Mouse (Mus musculus) myocyte (in vitro differentiated cells): ENCODE results near the gene Gsg1l. TPM values are rescaled to one million over a fixed set of nuclear protein-coding genes. Genes with fewer than 3 reads are reported as not detected.

Experiments used
- H3K27me3 ChIP-seq: one replicate; pipeline ENCODE4 v1.6.1; 2011; ENCODE audit not compliant: control insufficient read depth, insufficient read depth, insufficient read length
- H3K36me3 ChIP-seq: one replicate; pipeline ENCODE4 v1.6.1; 2011; ENCODE audit not compliant: control insufficient read depth, insufficient read depth
- H3K4me2 ChIP-seq: one replicate; pipeline ENCODE4 v1.6.1; 2011; ENCODE audit warnings: low read depth, control low read depth
- H3K4me3 ChIP-seq: one replicate; pipeline ENCODE4 v1.5.1; 2011; ENCODE audit warnings: mild to moderate bottlenecking, control low read depth, moderate library complexity
- H3K79me2 ChIP-seq: one replicate; pipeline ENCODE4 v1.6.1; 2011; ENCODE audit not compliant: control insufficient read depth, insufficient read depth
- H3ac ChIP-seq: one replicate; pipeline ENCODE4 v1.6.1; 2011; ENCODE audit not compliant: control insufficient read depth, insufficient read length
- CEBPB ChIP-seq: IDR thresholded peaks from 2 replicates; pipeline ENCODE4 v1.6.1; 2011; ENCODE audit warnings: mild to moderate bottlenecking, moderate library complexity; ENCODE audit not compliant: poor library complexity, insufficient read depth, severe bottlenecking
- E2F4 ChIP-seq: IDR thresholded peaks from one replicate; pipeline ENCODE4 v1.6.1; 2011; ENCODE audit warnings: mild to moderate bottlenecking, control low read depth, moderate library complexity; ENCODE audit not compliant: insufficient read depth
- MAX ChIP-seq: IDR thresholded peaks from one replicate; pipeline ENCODE4 v1.6.1; 2011; ENCODE audit warnings: low read depth, mild to moderate bottlenecking, control low read depth
- MYOD1 ChIP-seq, 3 experiments: IDR thresholded peaks; one replicate each; pipeline ENCODE4 v1.6.1; 2011; ENCODE audit warnings: control low read depth in 2 of 3, low read depth in 2 of 3, mild to moderate bottlenecking in 2 of 3, moderate library complexity in 1 of 3; ENCODE audit not compliant: insufficient read length in 2 of 3, control insufficient read depth in 1 of 3
- MYOG ChIP-seq, 3 experiments: IDR thresholded peaks; one replicate each; pipeline ENCODE4 v1.6.1; 2011; ENCODE audit warnings: control low read depth in 2 of 3, low read depth in 2 of 3, mild to moderate bottlenecking in 2 of 3; ENCODE audit not compliant: insufficient read length in 2 of 3, control insufficient read depth in 1 of 3, insufficient read depth in 1 of 3
- POLR2A ChIP-seq: IDR thresholded peaks from one replicate; pipeline ENCODE4 v1.6.1; 2011; ENCODE audit warnings: low read depth, mild to moderate bottlenecking, control low read depth, moderate library complexity; ENCODE audit not compliant: insufficient read length
- POLR2AphosphoS2 ChIP-seq: IDR thresholded peaks from one replicate; pipeline ENCODE4 v1.6.1; 2011; ENCODE audit warnings: low read depth, control low read depth; ENCODE audit not compliant: insufficient read length
- REST ChIP-seq: IDR thresholded peaks from one replicate; pipeline ENCODE4 v1.6.1; 2011; ENCODE audit warnings: mild to moderate bottlenecking, control low read depth, moderate library complexity; ENCODE audit not compliant: insufficient read depth, insufficient read length
- SRF ChIP-seq: IDR thresholded peaks from one replicate; pipeline ENCODE4 v1.6.1; 2011; ENCODE audit warnings: low read depth; ENCODE audit not compliant: control insufficient read depth, insufficient read length
- TCF12 ChIP-seq: IDR thresholded peaks from one replicate; pipeline ENCODE4 v1.6.1; 2011; ENCODE audit warnings: mild to moderate bottlenecking, control low read depth; ENCODE audit not compliant: poor library complexity, insufficient read depth, severe bottlenecking
- TCF3 ChIP-seq: IDR thresholded peaks from one replicate; pipeline ENCODE4 v1.6.1; 2011; ENCODE audit warnings: low read depth, control low read depth; ENCODE audit not compliant: insufficient read length
- USF1 ChIP-seq: IDR thresholded peaks from one replicate; pipeline ENCODE4 v1.6.1; 2011; ENCODE audit warnings: low read depth, mild to moderate bottlenecking, control low read depth, moderate library complexity
- polyA plus RNA-seq: library from polyadenylated mRNA; unstranded; fragments of >200 nt; fragmentation: generic; extraction: Trizol; gene quantifications from one replicate; pipeline ENCODE4 v1.2.1, GENCODE M21; 2012; ENCODE audit warnings: missing spikeins

Gsg1l gene
- polyA plus RNA-seq, 1 experiment, result not detected

DNA sequence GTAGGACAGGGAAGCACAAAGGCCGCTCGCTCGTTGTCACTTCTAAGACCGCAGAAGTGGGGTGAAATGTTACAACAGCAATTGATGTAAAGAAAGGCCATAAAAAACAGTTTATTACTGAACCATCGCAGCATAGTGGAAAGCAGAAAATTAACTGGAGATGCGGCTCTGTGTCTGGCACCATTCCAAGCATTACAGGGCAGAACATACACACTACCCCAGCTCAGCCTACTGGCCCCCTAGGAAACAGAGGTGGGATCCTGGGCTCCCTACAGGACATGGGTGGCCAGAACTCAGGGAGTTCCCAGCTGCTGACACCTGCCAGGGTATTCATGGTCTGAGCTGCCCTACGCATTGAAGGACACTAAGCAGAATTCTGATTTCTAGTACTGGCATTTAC is 23.3 kb downstream of the Gsg1l start:
- Histone ChIP-seq H3K4me2 (no peak overlapping the region), H3K36me3 (no peaks in the 10 kb centered on the region), H3K79me2 (no peaks in the 10 kb centered on the region), H3K4me3 (no peak overlapping the region), H3ac (no peak overlapping the region), H3K27me3 (peaks cover 67% of the 10 kb centered on the region)
- TF ChIP-seq POLR2A (no peak), MAX (no peak), SRF (no peak), MYOG (IDR thresholded peaks at IDR 0.05; ENCODE audit: control insufficient read depth in 1 of 3, insufficient read depth in 1 of 3, insufficient read length in 2 of 3, low read depth in 2 of 3) (no peak), TCF12 (no peak), TCF3 (no peak), E2F4 (no peak), POLR2AphosphoS2 (no peak), REST (no peak), MYOD1 (IDR thresholded peaks at IDR 0.05; ENCODE audit: control insufficient read depth in 1 of 3, insufficient read length in 2 of 3, low read depth in 2 of 3) (no peak), USF1 (no peak), CEBPB (no peak)

DNA sequence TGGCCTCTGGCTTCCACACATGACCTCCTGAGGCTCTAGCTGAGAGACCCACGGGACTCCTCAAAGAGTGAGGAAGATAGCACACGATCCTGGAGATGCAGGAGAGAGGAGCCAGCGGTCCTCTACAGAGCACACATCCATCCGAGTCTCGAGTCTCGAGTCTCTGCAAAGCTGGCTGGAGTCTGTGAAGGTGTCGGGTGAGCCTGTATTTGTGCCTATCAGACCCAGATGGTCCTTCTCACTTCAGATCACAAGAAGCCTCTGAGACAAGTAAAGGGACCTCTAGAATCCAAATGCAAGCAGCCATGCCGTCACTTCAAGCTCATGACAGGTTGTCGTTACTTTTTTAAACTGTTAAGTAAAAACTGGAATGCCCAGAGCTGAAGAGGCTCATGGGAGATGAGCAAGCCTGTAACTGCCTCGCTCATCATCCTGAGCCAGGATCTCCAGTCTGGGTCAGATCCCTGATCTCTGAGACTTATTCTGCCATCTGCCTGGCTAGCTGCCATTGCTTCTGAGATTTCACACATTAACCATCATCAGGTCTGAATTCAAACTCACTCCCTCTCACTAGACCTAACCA is 24.8 kb downstream of the Gsg1l start:
- no peak overlapping the region for H3K4me3 ChIP-seq
- H3K79me2 ChIP-seq, result no peaks in the 10 kb centered on the region
- TF ChIP-seq REST (no peak), SRF (no peak), TCF12 (no peak), TCF3 (no peak)
- H3K27me3 ChIP-seq, result peaks cover 69% of the 10 kb centered on the region
- no peak overlapping the region for H3ac ChIP-seq
- no peaks in the 10 kb centered on the region for H3K36me3 ChIP-seq
- H3K4me2 ChIP-seq, result no peak overlapping the region

DNA sequence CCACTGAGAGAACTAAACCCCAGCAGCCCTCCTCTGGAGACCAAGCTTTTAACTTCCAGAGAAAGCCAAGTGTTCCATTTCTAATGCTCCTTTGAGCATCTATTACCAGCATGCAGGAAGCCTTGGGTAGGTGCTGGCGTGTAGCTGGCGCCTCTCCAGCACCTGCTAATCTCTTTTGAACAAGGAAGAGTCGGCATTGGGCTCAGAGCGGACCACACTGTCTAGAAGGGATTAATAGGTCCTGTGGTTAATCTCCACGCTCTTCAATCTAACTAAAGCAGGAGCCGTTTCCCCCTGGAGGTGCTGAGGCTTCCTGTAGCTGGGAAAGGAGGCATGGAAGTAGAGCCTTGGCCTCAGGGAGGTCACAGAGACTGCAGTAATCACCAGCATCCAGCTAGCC is 27.6 kb downstream of the Gsg1l start:
- no peak overlapping the region for H3K4me2 ChIP-seq
- no peak overlapping the region for H3K4me3 ChIP-seq
- H3K27me3 ChIP-seq, result peaks cover 74% of the 10 kb centered on the region
- H3K36me3 ChIP-seq, result no peaks in the 10 kb centered on the region
- TF ChIP-seq SRF (no peak), POLR2A (no peak), TCF12 (no peak), POLR2AphosphoS2 (no peak), E2F4 (no peak), USF1 (no peak), REST (no peak), TCF3 (no peak), CEBPB (no peak), MYOG (IDR thresholded peaks at IDR 0.05; ENCODE audit: control insufficient read depth in 1 of 3, insufficient read depth in 1 of 3, insufficient read length in 2 of 3, low read depth in 2 of 3) (no peak), MAX (no peak), MYOD1 (IDR thresholded peaks at IDR 0.05; ENCODE audit: control insufficient read depth in 1 of 3, insufficient read length in 2 of 3, low read depth in 2 of 3) (no peak)
- no peak overlapping the region for H3ac ChIP-seq
- no peaks in the 10 kb centered on the region for H3K79me2 ChIP-seq

DNA sequence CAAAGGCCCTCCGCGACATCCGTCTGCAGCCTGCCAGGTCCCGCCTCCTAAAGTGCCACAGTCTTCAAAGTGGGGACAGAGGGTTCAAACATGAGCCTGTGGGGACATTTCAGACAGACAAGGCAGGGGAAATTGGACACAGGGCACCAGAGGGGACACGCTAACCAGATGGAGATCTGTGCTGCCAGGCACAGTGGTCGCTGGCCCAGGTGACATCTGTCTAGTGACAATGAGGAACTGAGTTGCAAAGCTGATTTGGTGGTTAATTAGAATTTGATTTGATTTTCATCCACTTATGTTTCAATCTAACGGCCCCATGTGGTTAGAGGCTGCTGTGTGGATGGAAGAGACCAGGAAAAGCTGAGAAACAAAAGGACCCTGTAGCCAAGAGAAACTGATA is 28.6 kb downstream of the Gsg1l start:
- Histone ChIP-seq H3ac (no peak overlapping the region), H3K36me3 (no peaks in the 10 kb centered on the region), H3K4me3 (no peak overlapping the region), H3K4me2 (no peak overlapping the region), H3K27me3 (peaks cover 76% of the 10 kb centered on the region), H3K79me2 (no peaks in the 10 kb centered on the region)
- TF ChIP-seq MYOD1 (IDR thresholded peaks at IDR 0.05; ENCODE audit: control insufficient read depth in 1 of 3, insufficient read length in 2 of 3, low read depth in 2 of 3), result no peak
- no peak for TF ChIP-seq TCF12
- no peak for TF ChIP-seq USF1
- no peak for TF ChIP-seq REST
- TF ChIP-seq MYOG (IDR thresholded peaks at IDR 0.05; ENCODE audit: control insufficient read depth in 1 of 3, insufficient read depth in 1 of 3, insufficient read length in 2 of 3, low read depth in 2 of 3), result no peak
- no peak for TF ChIP-seq POLR2AphosphoS2
- no peak for TF ChIP-seq TCF3
- TF ChIP-seq MAX, result no peak
- no peak for TF ChIP-seq CEBPB
- TF ChIP-seq E2F4, result no peak
- no peak for TF ChIP-seq SRF
- TF ChIP-seq POLR2A, result no peak

DNA sequence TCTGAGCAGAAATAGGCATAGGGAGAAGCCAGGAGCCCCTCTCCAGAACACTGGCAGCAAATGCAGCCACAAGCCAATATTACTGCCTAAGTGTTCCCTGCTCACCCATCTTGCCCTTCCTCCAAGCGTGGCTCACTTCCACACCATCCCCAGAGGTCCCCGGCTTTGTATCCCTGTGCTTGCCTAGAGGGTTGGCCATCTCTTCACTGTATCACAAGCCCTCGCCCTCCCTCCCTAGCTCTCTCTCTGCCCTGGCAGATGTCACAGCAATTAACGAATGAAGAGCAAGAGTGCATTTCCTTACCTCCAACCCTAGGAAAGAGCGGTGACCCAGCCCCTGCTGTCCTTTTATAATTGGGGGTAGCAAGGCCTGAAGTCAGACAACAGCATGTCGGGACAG is 30.3 kb downstream of the Gsg1l start:
- TF ChIP-seq SRF (no peak), MYOD1 (IDR thresholded peaks at IDR 0.05; ENCODE audit: control insufficient read depth in 1 of 3, insufficient read length in 2 of 3, low read depth in 2 of 3) (no peak), MYOG (IDR thresholded peaks at IDR 0.05; ENCODE audit: control insufficient read depth in 1 of 3, insufficient read depth in 1 of 3, insufficient read length in 2 of 3, low read depth in 2 of 3) (no peak), E2F4 (no peak), REST (no peak), USF1 (no peak), CEBPB (no peak), POLR2A (no peak), TCF3 (no peak), POLR2AphosphoS2 (no peak), MAX (no peak)
- H3K4me2 ChIP-seq, result no peak overlapping the region
- no peak overlapping the region for H3K4me3 ChIP-seq

More for the DNA sequence above, 30.3 kb downstream of the Gsg1l start:
- Histone ChIP-seq H3K27me3 (peaks cover 71% of the 10 kb centered on the region), H3ac (no peak overlapping the region), H3K36me3 (no peaks in the 10 kb centered on the region), H3K79me2 (no peaks in the 10 kb centered on the region)
